ENCODE assay signal across 8 mouse cellular contexts in genomic region chr7:126323729-126324128, GRCm38 (mm10). TPM values are rescaled to one million over a fixed set of nuclear protein-coding genes. Genes with fewer than 3 reads are reported as not detected.
DNase-seq lines count a peak whose midpoint lies in the region; ATAC-seq and TF ChIP-seq lines count a peak whose summit lies in the region.
"Had no signal": no experiment of that assay in that cellular context is flagged by ENCODE, and none has a peak within 500 bp of the region (broad histone marks: within the 10 kb centered on the region; RNA-seq: fewer than 3 reads in every experiment).

No protein-coding gene starts in this region.

- TF ChIP-seq EP300 in lung, postnatal 0 days (IDR thresholded peaks at IDR 0.05) = no peak

- no peaks in the 10 kb centered on the region for H3K27me3 ChIP-seq in E14TG2a.4 (ENCODE audit: insufficient read depth, low read length)
- no peaks in the 10 kb centered on the region for H3K27me3 ChIP-seq in lung, postnatal 0 days (replicated peaks; ENCODE audit: insufficient read depth, low read length)
- H3K27me3 ChIP-seq: neural tube, embryonic 12.5 days had no signal

- peaks cover 46% of the 10 kb centered on the region for H3K4me1 ChIP-seq in E14TG2a.4 (replicated peaks; ENCODE audit: low read depth, low read length)
- no peaks in the 10 kb centered on the region for H3K4me1 ChIP-seq in lung, postnatal 0 days (ENCODE audit: insufficient read depth, low read depth, low read length)
- H3K4me1 ChIP-seq: neural tube, embryonic 12.5 days had no signal

- TF ChIP-seq CTCF in E14TG2a.4 (conservative IDR thresholded peaks at IDR 0.05; ENCODE audit: low read length) = peak; percentile 84
- TF ChIP-seq CTCF in lung, postnatal 0 days (IDR thresholded peaks at IDR 0.05) = peak; percentile 91

- H3K36me3 ChIP-seq in E14TG2a.4 (ENCODE audit: insufficient read depth, low read length) = peaks cover 37% of the 10 kb centered on the region
- no peaks in the 10 kb centered on the region for H3K36me3 ChIP-seq in lung, postnatal 0 days (ENCODE audit: insufficient read depth, low read length)
- H3K36me3 ChIP-seq: neural tube, embryonic 12.5 days had no signal

- H3K9ac ChIP-seq in lung, postnatal 0 days (replicated peaks; ENCODE audit: low read depth) = no peak overlapping the region
- H3K9ac ChIP-seq: neural tube, embryonic 12.5 days had no signal

- H3K4me2 ChIP-seq in lung, postnatal 0 days (replicated peaks; ENCODE audit: low read depth, low read length) = no peak overlapping the region
- H3K4me2 ChIP-seq: neural tube, embryonic 12.5 days had no signal

- no peak for ATAC-seq in lung, postnatal 0 days

- H3K27ac ChIP-seq in lung, postnatal 0 days (ENCODE audit: low read length) = no peak overlapping the region
- H3K27ac ChIP-seq: neural tube, embryonic 12.5 days had no signal

- H3K4me3 ChIP-seq in E14TG2a.4 (replicated peaks; ENCODE audit: low read length) = peak overlapping the region; percentile 74
- H3K4me3 ChIP-seq in lung, postnatal 0 days (ENCODE audit: low read depth, low read length) = no peak overlapping the region
- H3K4me3 ChIP-seq: neural tube, embryonic 12.5 days had no signal

- peak; percentile 89 for DNase-seq in R1 (ENCODE audit: low read depth, low spot score)
- peak; percentile 78 to 87 for DNase-seq in cerebellum, postnatal 25 days
- DNase-seq in gastrocnemius, postnatal 4 days (ENCODE audit: low spot score in 2 of 2) = peak; percentile 64 to 69
- DNase-seq in large intestine, adult 2 months (ENCODE audit: low read depth, low spot score) = peak; percentile 55
- DNase-seq in lung, postnatal 0 days (ENCODE audit: low spot score) = peak; percentile 85
- peak; percentile 32 for DNase-seq in skeletal muscle tissue, adult 2 months (ENCODE audit: low read depth, low spot score)

- WGBS in large intestine, adult 2 months = 5% methylated on average over 11 of the region's 11 CpGs
- WGBS in lung, postnatal 0 days = 5% methylated on average over 11 of the region's 11 CpGs

- no peaks in the 10 kb centered on the region for H3K9me3 ChIP-seq in E14TG2a.4 (ENCODE audit: low read length)
- no peaks in the 10 kb centered on the region for H3K9me3 ChIP-seq in lung, postnatal 0 days (ENCODE audit: low read length)
- H3K9me3 ChIP-seq: neural tube, embryonic 12.5 days had no signal

RNA-seq across cellular contexts. Expression of gene Lat, which starts 45.6 kb away (rescaled TPM):
- 1 to 10 TPM; 1.3 to 1.9 TPM for total RNA-seq in gastrocnemius, postnatal 4 days (2021)
- 19.2 and 19.4 TPM in 2 replicates for polyA plus RNA-seq in large intestine, adult 2 months (2012; rRNA removed)
- polyA plus RNA-seq in lung, postnatal 0 days (2015; fragmentation: Nextera tagmentation; extraction: Ambion mirVana) = 1.6 and 1.7 TPM in 2 replicates

RNA-seq across cellular contexts. Expression of gene Sbk1, which starts 51.3 kb away (rescaled TPM):
- total RNA-seq in gastrocnemius, postnatal 4 days (2021) = 10 to 100 TPM; 38.4 to 43.0 TPM
- 12.2 and 12.5 TPM in 2 replicates for polyA plus RNA-seq in large intestine, adult 2 months (2012; rRNA removed)
- polyA plus RNA-seq in lung, postnatal 0 days (2015; fragmentation: Nextera tagmentation; extraction: Ambion mirVana) = 5.5 and 5.7 TPM in 2 replicates

RNA-seq across cellular contexts. Expression of gene Spns1, which starts 53.5 kb away (rescaled TPM):
- total RNA-seq in gastrocnemius, postnatal 4 days (2021) = 10 to 100 TPM; 31.6 to 33.9 TPM
- polyA plus RNA-seq in large intestine, adult 2 months (2012; rRNA removed) = 117 and 149 TPM in 2 replicates
- 50.3 and 53.7 TPM in 2 replicates for polyA plus RNA-seq in lung, postnatal 0 days (2015; fragmentation: Nextera tagmentation; extraction: Ambion mirVana)

Comparison
In these comparisons a context has a peak if more than half of its experiments do, and no peak if none do; other contexts are left out.
1. DNase-seq: peak in every context shown above with its lines; median percentile 89 in R1; 85 in lung, postnatal 0 days; 82 in cerebellum, postnatal 25 days; 66 in gastrocnemius, postnatal 4 days; 55 in large intestine, adult 2 months; 32 in skeletal muscle tissue, adult 2 months.